8 mouse cellular contexts compared by ENCODE assay signal in genomic region chr3:108571443-108572294, GRCm38 (mm10). TPM values are rescaled to one million over a fixed set of nuclear protein-coding genes. Genes with fewer than 3 reads are reported as not detected.
DNase-seq lines count a peak whose midpoint lies in the region; ATAC-seq and TF ChIP-seq lines count a peak whose summit lies in the region.

TSS of gene Taf13 (plus strand) at chr3:108571698.

- peak within 1 kb of the TSS; percentile 89 for H3K9ac ChIP-seq in ES-E14 (ENCODE audit: insufficient read depth, low read depth, low read length, poor library complexity, severe bottlenecking)
- peak within 1 kb of the TSS; percentile 79 for H3K9ac ChIP-seq in forebrain, embryonic 15.5 days (replicated peaks)
- peak within 1 kb of the TSS; percentile 63 for H3K9ac ChIP-seq in lung, embryonic 14.5 days

- peak; percentile 30; the same call in 1 of the 2 replicates for TF ChIP-seq CTCF in layer of hippocampus, adult 2 months (conservative IDR thresholded peaks at IDR 0.05)
- 0 out of 2 replicates have a peak, but pooled peaks have one; percentile 3 for TF ChIP-seq CTCF in lung, embryonic 14.5 days (IDR thresholded peaks at IDR 0.05; ENCODE audit: low read depth)
- no peak for TF ChIP-seq CTCF in olfactory bulb, adult 2 months (IDR thresholded peaks at IDR 0.05; ENCODE audit: insufficient read depth, low read depth, low read length)
- TF ChIP-seq CTCF in thymus, adult 2 months (IDR thresholded peaks at IDR 0.05; ENCODE audit: borderline replicate concordance, control insufficient read depth, extremely low read depth, insufficient read depth, low read length, poor library complexity) = 0 out of 2 replicates have a peak, but pooled peaks have one; percentile 41

- in situ Hi-C loops in ES-E14 (cut with MboI; ENCODE audit: low sequenced_read_pairs in 2 of 2, unreplicated experiment in 2 of 2) = loop anchor here in 1 of 2 experiments (10.0 kb wide), 1 partner anchor 167 kb away; no protein-coding TSS in a partner anchor

- TF ChIP-seq POLR2A in olfactory bulb, adult 2 months (IDR thresholded peaks at IDR 0.05; ENCODE audit: insufficient read depth, low read depth, low read length) = peak; percentile 100
- peak; percentile 100 for TF ChIP-seq POLR2A in thymus, adult 2 months (IDR thresholded peaks at IDR 0.05; ENCODE audit: control insufficient read depth, extremely low read depth, insufficient read depth, low read length, poor library complexity)

- H3K9me3 ChIP-seq in ES-E14 (ENCODE audit: control insufficient read depth, insufficient read depth, low read depth, low read length) = no peaks in the 10 kb centered on the region
- H3K9me3 ChIP-seq in forebrain, embryonic 15.5 days = no peaks in the 10 kb centered on the region
- no peaks in the 10 kb centered on the region for H3K9me3 ChIP-seq in lung, embryonic 14.5 days (ENCODE audit: low read depth, low read length)

- ATAC-seq in forebrain, embryonic 15.5 days (replicated peaks) = peak; percentile 98
- ATAC-seq in lung, embryonic 14.5 days (ENCODE audit: insufficient read depth) = peak; percentile 99

- H3K4me2 ChIP-seq in forebrain, embryonic 15.5 days (replicated peaks) = peak within 1 kb of the TSS; percentile 77
- H3K4me2 ChIP-seq in lung, embryonic 14.5 days = peak within 1 kb of the TSS; percentile 60

- intact Hi-C loops in heart, postnatal 36 days (cut with DNase I) = loop anchor here (1.0 to 5.0 kb wide), 2 partner anchors 17 to 81 kb away; partner anchors contain the start of gene Clcc1

- 1% methylated on average over 42 of the region's 42 CpGs for WGBS in forebrain, embryonic 15.5 days
- WGBS in lung, embryonic 14.5 days = 2% methylated on average over 42 of the region's 42 CpGs
- WGBS in olfactory bulb, adult 2 months = under 1% methylated on average over 42 of the region's 42 CpGs
- under 1% methylated on average over 42 of the region's 42 CpGs for WGBS in thymus, adult 2 months

- H3K4me1 ChIP-seq in ES-E14 (ENCODE audit: control insufficient read depth in 2 of 2, insufficient read depth in 2 of 2, low read length in 2 of 2, poor library complexity in 1 of 2) = peaks cover 5% of the 10 kb centered on the region in 2 experiments; a peak in 2 of 4 replicates
- H3K4me1 ChIP-seq in forebrain, embryonic 15.5 days = peaks cover 38% of the 10 kb centered on the region
- H3K4me1 ChIP-seq in lung, embryonic 14.5 days (ENCODE audit: insufficient read depth) = 0 out of 2 replicates have a peak, but pooled peaks cover 3% of the 10 kb centered on the region
- peaks cover 2% of the 10 kb centered on the region; the same call in 1 of the 2 replicates for H3K4me1 ChIP-seq in olfactory bulb, adult 2 months (ENCODE audit: control insufficient read depth, insufficient read depth, low read length)
- peaks cover 4% of the 10 kb centered on the region for H3K4me1 ChIP-seq in thymus, adult 2 months (replicated peaks; ENCODE audit: control insufficient read depth, insufficient read depth, low read length)

- H3K27me3 ChIP-seq in forebrain, embryonic 15.5 days = no peaks in the 10 kb centered on the region
- H3K27me3 ChIP-seq in lung, embryonic 14.5 days (ENCODE audit: insufficient read depth, low read length) = no peaks in the 10 kb centered on the region
- H3K27me3 ChIP-seq in thymus, adult 2 months (ENCODE audit: control insufficient read depth, insufficient read depth, low read length) = no peaks in the 10 kb centered on the region

- peak; percentile 86 for DNase-seq in ES-E14 (ENCODE audit: low read depth, low spot score)
- DNase-seq in cerebellum, adult 11-12 months = peak; percentile 96
- DNase-seq in heart, postnatal 36 days = peak; percentile 97 to 98
- peak; percentile 97 to 98 for DNase-seq in layer of hippocampus, adult 2 months (ENCODE audit: low spot score in 2 of 2)
- peak; percentile 100 for DNase-seq in lung, embryonic 14.5 days
- peak; percentile 97 for DNase-seq in thymus, adult 2 months

- peak within 1 kb of the TSS; percentile 79 to 87 for H3K4me3 ChIP-seq in ES-E14 (ENCODE audit: insufficient read depth in 1 of 2, low read depth in 1 of 2, low read length in 2 of 2, poor library complexity in 1 of 2, severe bottlenecking in 1 of 2)
- H3K4me3 ChIP-seq in forebrain, embryonic 15.5 days = peak within 1 kb of the TSS; percentile 69
- peak within 1 kb of the TSS; percentile 98 for H3K4me3 ChIP-seq in layer of hippocampus, adult 2 months
- peak within 1 kb of the TSS; percentile 58 for H3K4me3 ChIP-seq in lung, embryonic 14.5 days (ENCODE audit: low read depth, low read length)
- peak within 1 kb of the TSS; percentile 89 for H3K4me3 ChIP-seq in olfactory bulb, adult 2 months (ENCODE audit: insufficient read depth, low read depth, low read length)
- peak within 1 kb of the TSS; percentile 65 for H3K4me3 ChIP-seq in thymus, adult 2 months (ENCODE audit: control insufficient read depth, insufficient read depth, low read length)

- peaks cover 2% of the 10 kb centered on the region; the same call in 1 of the 2 replicates for H3K36me3 ChIP-seq in ES-E14 (ENCODE audit: control insufficient read depth, insufficient read depth, low read length, poor library complexity, severe bottlenecking)
- H3K36me3 ChIP-seq in forebrain, embryonic 15.5 days = no peaks in the 10 kb centered on the region
- no peaks in the 10 kb centered on the region for H3K36me3 ChIP-seq in lung, embryonic 14.5 days (ENCODE audit: insufficient read depth)
- H3K36me3 ChIP-seq in thymus, adult 2 months (ENCODE audit: control insufficient read depth, insufficient read depth, low read length) = no peaks in the 10 kb centered on the region

- H3K27ac ChIP-seq in ES-E14 (ENCODE audit: insufficient read depth, low read depth, low read length, poor library complexity, severe bottlenecking) = no peak within 1 kb of the TSS
- H3K27ac ChIP-seq in forebrain, embryonic 15.5 days (replicated peaks) = peak within 1 kb of the TSS; percentile 82
- H3K27ac ChIP-seq in layer of hippocampus, adult 2 months = peak within 1 kb of the TSS; percentile 94
- H3K27ac ChIP-seq in lung, embryonic 14.5 days (ENCODE audit: low read depth) = peak within 1 kb of the TSS; percentile 64; the same call in 1 of the 2 replicates
- peak within 1 kb of the TSS; percentile 71 for H3K27ac ChIP-seq in olfactory bulb, adult 2 months (ENCODE audit: insufficient read depth, low read depth, low read length)
- no peak within 1 kb of the TSS for H3K27ac ChIP-seq in thymus, adult 2 months (ENCODE audit: control insufficient read depth, insufficient read depth, low read length)

TF ChIP-seq in ES-E14, 5 proteins besides CTCF, POLR2A, EP300 and RAD21:
- no peak for TF ChIP-seq CHD2 (IDR thresholded peaks at IDR 0.05; ENCODE audit: low read depth, low read length)

RNA-seq across cellular contexts. Expression of gene Taf13, which starts in this region (rescaled TPM):
- 12.5 and 17.3 TPM in 2 replicates for total RNA-seq in ES-E14 (2012; rRNA removed)
- 46.9 and 54.4 TPM in 2 replicates for polyA plus RNA-seq in forebrain, embryonic 15.5 days (2015; fragmentation: Nextera tagmentation; extraction: Ambion mirVana)
- total RNA-seq in heart, postnatal 36 days (2021) = 10 to 100 TPM; 14.8 to 17.5 TPM
- 10 to 100 TPM; 20.7 to 27.3 TPM for total RNA-seq in layer of hippocampus, adult 2 months (2021)
- polyA plus RNA-seq in lung, embryonic 14.5 days (2014; fragmentation: Nextera tagmentation; extraction: Ambion mirVana) = 38.5 and 38.9 TPM in 2 replicates
- polyA plus RNA-seq in olfactory bulb, adult 2 months (2012; ENCODE audit: insufficient read depth, insufficient read length, low replicate concordance, missing spikeins) = not detected in 2 replicates
- 3.0 and 4.5 TPM in 2 replicates for polyA plus RNA-seq in thymus, adult 2 months (2012; rRNA removed)

Comparison
In these comparisons a context has a peak if more than half of its experiments do, and no peak if none do; other contexts are left out.
1. H3K27ac ChIP-seq: peak in forebrain, embryonic 15.5 days (single experiment), layer of hippocampus, adult 2 months (single experiment), lung, embryonic 14.5 days (single experiment) and olfactory bulb, adult 2 months (single experiment); none in ES-E14 (single experiment) and thymus, adult 2 months (single experiment).
2. Peak in every context shown above with its lines, with median percentiles within 50 percentile points of each other: DNase-seq, H3K4me3 ChIP-seq and H3K9ac ChIP-seq.